Mouse (Mus musculus) bone marrow macrophage, adult 2 months (primary cell): ENCODE measurements around the gene C330007P06Rik. TPM values are rescaled to one million over a fixed set of nuclear protein-coding genes. Genes with fewer than 3 reads are reported as not detected.
A peak's percentile ranks its signal among the peaks of the same experiment; 100 is the strongest.

Experiments used
- H3K27ac ChIP-seq: 2 replicates; pipeline ENCODE4 v1.5.1; 2012; ENCODE audit warnings: low read depth, low read length; ENCODE audit not compliant: insufficient read depth
- H3K4me1 ChIP-seq: 2 replicates; pipeline ENCODE4 v1.6.1; 2012; ENCODE audit warnings: low read length; ENCODE audit not compliant: control insufficient read depth, insufficient read depth
- H3K4me3 ChIP-seq: 2 replicates; pipeline ENCODE4 v1.5.1; 2012; ENCODE audit warnings: mild to moderate bottlenecking, low read length, moderate library complexity; ENCODE audit not compliant: insufficient read depth
- CTCF ChIP-seq: IDR thresholded peaks from 2 replicates; pipeline ENCODE4 v1.5.1; 2012; ENCODE audit warnings: low read depth, mild to moderate bottlenecking, low read length, moderate library complexity
- POLR2A ChIP-seq: IDR thresholded peaks from 2 replicates; pipeline ENCODE4 v1.6.1; 2012; ENCODE audit warnings: mild to moderate bottlenecking, low read depth, low read length, borderline replicate concordance
- polyA plus RNA-seq: library from polyadenylated mRNA; stranded (reverse); fragments of >200 nt; gene quantifications from 2 replicates; pipeline ENCODE4 v1.2.4, GENCODE M21; 2012; ENCODE audit not compliant: missing spikeins, insufficient read depth, insufficient read length

C330007P06Rik gene
- polyA plus RNA-seq, 1 experiment = 38.2 TPM

DNA sequence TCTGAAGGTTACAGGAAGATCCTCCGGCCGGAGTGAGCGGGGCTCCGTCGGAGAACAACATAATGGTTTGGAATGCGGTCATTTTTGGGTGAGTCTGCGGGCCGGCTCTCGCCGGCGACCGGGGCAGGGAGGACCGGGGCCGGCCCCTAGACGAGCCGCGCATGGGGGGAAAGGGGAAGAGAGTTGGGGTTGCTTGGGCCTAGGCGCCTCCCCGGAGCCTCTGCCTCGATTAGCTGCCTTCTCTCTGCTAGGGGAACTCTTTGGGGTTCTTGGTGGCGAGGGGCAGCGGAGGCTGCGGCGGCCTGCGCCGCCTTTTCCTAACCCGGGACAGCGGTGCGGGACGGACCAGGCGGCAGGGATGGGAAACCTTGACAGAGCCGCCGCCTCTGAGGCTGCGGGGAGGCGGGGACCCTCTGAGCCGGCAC is 805 bp upstream of the C330007P06Rik start:
- Histone ChIP-seq H3K4me1 (peaks cover 6% of the 10 kb centered on the region; the same call in 1 of the 2 replicates), H3K4me3 (peak overlapping the region; percentile 76), H3K27ac (peak overlapping the region; percentile 21)
- no peak for TF ChIP-seq POLR2A
- TF ChIP-seq CTCF = no peak

DNA sequence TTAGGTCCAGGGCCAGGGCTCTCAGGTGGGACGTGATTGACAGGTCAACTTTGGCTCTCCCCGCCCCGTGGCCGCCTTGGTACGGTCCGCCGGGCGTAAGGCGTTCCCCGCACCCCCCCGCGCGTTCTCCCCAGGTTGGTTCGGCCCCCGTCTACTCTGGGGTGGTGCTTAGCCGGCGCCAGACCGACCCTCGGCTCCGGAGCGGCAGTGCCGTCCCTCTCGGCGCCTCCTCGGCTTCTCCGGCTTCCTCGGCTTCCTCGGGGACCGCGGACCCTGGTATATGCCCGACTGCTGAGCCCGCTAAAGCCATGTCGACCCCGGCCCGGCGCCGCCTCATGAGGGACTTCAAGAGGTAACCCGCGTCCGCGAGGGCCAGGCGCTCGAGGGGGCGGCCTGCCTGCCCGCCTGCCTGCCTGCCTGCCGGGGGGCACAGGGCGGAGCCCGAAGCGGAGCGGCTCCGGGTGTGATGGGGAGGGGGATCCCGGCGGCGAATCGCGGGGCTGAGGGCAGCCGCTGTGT is 326 bp upstream of the C330007P06Rik start:
- no peak for TF ChIP-seq POLR2A
- TF ChIP-seq CTCF = no peak
- H3K4me3 ChIP-seq = peak overlapping the region; percentile 76
- peaks cover 6% of the 10 kb centered on the region; the same call in 1 of the 2 replicates for H3K4me1 ChIP-seq
- peak overlapping the region; percentile 21 for H3K27ac ChIP-seq

DNA sequence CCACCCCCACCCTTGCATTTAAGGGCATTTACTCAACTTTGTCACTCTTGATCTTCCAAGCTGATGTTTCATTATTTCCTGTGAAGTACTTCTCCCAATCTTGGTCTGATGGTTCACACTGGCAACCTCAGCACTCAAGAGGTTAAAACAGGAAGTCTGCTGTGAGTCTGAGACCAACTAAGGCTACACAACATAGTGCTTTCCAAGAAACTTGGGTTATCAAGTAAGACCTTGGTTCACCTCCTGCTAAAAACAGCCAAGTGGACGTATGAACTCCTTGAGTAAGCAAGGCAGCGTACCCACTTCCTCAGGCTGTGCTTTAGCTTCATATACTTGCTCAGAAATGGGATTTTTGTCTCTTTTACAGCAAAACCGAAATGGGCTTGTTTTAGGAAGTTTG is 3.5 kb downstream of the C330007P06Rik start:
- TF ChIP-seq CTCF (no peak), POLR2A (no peak)
- Histone ChIP-seq H3K4me3 (no peak overlapping the region), H3K27ac (peak overlapping the region; percentile 35), H3K4me1 (peaks cover 8% of the 10 kb centered on the region; the same call in 1 of the 2 replicates)

DNA sequence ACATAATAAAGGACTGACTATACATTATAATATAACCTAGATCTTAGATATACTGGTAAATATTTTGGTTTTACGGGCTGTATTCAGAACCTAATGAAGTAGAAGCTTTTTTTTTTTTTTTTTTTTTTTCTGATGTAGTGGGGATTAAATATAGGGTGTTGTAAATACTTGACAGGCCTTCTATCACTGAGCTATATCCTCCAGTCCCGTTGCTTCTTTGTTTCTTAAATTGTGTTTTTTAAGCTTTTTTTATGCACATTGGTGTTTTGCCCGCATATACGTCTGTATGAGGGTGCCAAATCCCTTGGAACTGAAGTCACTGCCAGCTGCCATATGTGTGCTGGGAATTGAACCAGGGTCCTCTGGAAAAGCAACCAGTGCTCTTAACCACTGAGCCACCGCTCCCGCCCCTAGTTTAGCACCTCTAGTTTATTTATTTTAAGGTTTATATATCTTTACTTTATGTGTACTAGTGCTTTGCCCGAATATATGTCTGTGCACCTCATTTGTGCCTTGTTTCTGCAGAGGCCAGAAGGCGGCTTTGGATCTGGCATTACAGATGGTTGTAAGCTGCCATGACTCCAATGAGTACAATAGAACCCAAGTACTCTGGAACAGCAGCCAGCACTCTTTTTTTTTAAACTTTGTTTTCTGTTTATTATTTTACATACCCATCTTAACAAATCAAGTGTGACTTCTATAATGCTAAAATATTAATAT is 9.1 kb downstream of the C330007P06Rik start:
- Histone ChIP-seq H3K27ac (no peak overlapping the region), H3K4me3 (peak overlapping the region; percentile 75), H3K4me1 (peaks cover 4% of the 10 kb centered on the region)
- TF ChIP-seq POLR2A = no peak
- no peak for TF ChIP-seq CTCF

DNA sequence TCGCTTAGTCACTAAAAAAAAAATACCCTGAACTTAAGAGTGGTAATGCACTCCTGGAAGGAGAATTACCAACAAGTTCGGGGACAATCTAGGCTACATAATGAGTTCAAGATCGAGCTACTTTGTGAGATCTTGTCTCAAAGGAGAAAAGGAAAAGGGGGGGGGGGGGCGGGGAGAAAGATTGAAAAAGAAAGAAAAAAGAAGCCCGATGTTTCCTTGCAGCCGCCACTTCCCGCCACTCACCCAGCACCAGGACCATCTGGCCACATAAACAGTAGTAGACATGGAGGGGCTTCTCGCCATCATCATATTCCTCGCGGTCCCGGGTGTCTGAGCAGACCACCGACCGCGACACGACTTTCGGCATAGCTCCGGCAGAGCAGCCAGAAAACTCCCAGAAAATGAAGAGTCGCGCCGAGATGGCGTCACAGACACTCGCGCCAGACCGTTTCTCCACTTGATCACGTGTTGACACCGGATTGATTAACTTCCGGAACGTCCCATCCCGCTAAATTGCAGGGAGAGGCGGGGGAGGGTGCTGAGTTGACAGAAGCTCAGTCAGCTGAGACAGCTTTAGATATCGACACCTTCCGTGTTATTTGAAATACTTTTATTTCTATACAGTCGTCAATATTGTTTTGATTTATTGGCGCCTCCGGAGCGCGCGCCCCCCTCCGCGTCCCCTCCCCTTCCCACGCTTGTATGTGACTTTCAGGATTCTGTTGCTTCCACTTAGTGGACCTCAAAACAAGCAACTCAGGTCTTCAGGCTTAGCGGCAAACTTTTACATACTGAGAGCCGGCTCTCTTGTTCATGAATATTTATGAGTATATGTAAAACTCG is 9.9 kb downstream of the C330007P06Rik start:
- H3K27ac ChIP-seq = peak overlapping the region; percentile 89
- H3K4me1 ChIP-seq = peaks cover 4% of the 10 kb centered on the region
- TF ChIP-seq POLR2A (no peak), CTCF (no peak)
- H3K4me3 ChIP-seq = peak overlapping the region; percentile 75

DNA sequence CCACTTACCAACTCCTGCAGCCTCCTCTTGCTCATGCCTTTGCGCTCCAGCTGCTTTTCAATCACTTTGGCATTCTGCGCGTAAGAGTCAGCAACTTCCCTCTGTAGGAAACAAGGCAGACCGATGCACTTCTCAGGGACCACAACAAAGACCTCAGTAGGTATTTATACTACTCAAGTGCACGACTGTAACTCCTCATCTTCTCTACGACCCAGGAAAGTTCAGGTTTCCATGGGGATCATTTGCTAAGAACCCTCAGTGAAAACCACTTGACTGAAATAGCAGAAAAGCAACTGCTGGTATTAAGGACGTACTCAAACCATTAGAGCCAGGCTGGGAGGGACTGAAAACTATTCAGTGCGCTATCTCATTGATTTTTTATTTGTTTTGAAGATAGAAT is 21.3 kb downstream of the C330007P06Rik start:
- Histone ChIP-seq H3K4me3 (no peak overlapping the region), H3K27ac (no peak overlapping the region), H3K4me1 (no peaks in the 10 kb centered on the region)
- TF ChIP-seq POLR2A = no peak
- no peak for TF ChIP-seq CTCF

DNA sequence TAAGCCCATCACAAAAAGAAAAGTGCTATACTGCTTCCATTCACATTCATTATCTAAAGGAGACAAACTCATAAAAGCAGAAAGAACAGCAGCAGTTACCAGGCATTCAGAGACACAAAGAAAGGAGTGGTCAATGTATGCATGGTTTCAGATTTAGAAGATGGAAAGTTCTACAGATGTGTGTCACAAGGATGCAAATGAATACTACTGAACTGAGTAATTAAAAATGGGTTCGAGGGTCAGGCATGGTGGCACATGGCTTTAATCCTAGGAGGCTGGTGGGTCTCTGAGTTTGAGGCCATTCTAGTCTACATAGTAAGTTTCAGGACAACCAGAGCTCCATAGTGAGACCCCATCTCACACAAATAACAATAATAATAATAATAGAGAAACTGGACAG is 26.8 kb downstream of the C330007P06Rik start:
- Histone ChIP-seq H3K27ac (no peak overlapping the region), H3K4me1 (peaks cover 12% of the 10 kb centered on the region), H3K4me3 (no peak overlapping the region)
- no peak for TF ChIP-seq CTCF
- TF ChIP-seq POLR2A = no peak

DNA sequence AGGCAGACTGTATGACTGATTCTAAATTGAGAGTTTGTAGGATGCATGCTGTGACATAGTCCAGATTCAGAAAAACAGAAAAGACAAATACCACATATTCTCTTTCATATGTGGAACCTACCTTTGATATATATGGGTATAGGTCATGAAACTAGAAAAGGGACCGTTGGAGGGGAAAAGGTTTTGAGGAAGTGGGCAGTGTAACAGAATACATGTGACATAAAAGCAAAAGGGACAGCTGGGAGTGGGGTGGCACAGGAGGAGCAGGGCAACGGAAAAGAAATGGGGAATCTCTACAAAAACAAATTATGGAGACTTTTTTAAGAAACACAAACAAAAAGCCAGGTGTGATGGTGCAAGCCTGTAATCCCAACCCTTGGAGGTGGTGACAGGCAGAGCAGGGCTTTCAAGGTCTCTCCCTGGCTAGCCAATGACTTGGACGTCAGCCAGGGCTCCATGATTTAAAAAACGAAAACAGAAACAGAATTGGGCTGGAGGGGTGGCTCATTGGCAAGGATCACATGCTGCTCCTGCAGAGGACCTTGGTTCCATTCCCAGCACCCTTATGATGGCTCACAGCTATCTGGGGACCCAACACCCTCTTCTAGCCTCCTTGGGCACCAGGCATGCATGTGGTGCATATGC is 30.4 kb downstream of the C330007P06Rik start:
- TF ChIP-seq CTCF (no peak), POLR2A (no peak)
- H3K27ac ChIP-seq = peak overlapping the region; percentile 86

DNA sequence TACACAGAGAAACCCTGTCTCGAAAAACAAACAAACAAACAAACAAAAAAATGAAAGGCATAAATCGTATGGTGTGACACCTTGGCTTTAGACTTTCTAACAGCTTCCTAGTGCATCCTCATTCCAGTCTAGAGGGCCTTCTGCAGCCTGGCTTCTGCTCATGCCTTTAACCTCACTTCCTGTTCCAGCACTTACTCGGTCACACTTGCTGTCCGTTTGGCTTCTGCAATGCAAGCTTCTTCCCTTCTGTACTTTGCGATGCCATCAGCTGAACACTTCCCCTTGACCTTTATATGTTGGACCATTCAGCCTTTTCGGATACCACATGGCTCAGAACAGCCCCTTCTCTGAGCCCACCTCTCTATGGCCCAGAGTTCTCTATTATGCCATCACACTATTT is 32.2 kb downstream of the C330007P06Rik start:
- Histone ChIP-seq H3K4me1 (peaks cover 29% of the 10 kb centered on the region), H3K27ac (peak overlapping the region; percentile 65), H3K4me3 (no peak overlapping the region)
- TF ChIP-seq POLR2A = no peak

More for the DNA sequence above, 30.4 kb downstream of the C330007P06Rik start:
- Histone ChIP-seq H3K4me3 (no peak overlapping the region), H3K4me1 (peaks cover 29% of the 10 kb centered on the region)

DNA sequence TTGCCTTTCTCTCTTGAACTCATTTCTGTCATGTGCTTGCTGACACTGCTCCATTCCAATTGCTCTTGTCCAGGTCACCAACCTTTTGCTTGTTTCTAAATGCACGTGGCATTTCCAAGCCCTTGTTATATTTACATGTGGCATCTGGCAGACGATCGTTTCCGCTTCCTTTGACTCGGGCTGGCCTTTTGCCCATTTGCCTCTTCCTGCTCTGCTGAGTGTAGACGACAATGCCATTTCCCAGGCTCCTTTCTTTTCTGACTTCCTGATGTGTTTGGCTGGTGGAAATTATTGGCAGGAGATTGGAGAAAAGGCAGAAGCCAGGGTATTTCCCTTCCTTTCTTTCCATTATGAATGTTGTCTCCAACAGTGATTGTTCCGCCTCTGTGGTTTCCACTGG is 34.5 kb downstream of the C330007P06Rik start:
- Histone ChIP-seq H3K4me1 (peaks cover 29% of the 10 kb centered on the region), H3K4me3 (no peak overlapping the region), H3K27ac (peak overlapping the region; percentile 71)
- TF ChIP-seq POLR2A (no peak), CTCF (no peak)
